Mouse (Mus musculus) T-helper 2 cell (primary cell): ENCODE results near the gene Noa1.

ENCODE experiments used
- in situ Hi-C: fragments of 300-600 bp; cut with MboI, MseI; formaldehyde crosslinking; loops from one replicate; pipeline ENCODE4 v1.15.1; 2025; ENCODE audit warnings: high pct_unique_total_duplicates

Noa1 gene

DNA sequence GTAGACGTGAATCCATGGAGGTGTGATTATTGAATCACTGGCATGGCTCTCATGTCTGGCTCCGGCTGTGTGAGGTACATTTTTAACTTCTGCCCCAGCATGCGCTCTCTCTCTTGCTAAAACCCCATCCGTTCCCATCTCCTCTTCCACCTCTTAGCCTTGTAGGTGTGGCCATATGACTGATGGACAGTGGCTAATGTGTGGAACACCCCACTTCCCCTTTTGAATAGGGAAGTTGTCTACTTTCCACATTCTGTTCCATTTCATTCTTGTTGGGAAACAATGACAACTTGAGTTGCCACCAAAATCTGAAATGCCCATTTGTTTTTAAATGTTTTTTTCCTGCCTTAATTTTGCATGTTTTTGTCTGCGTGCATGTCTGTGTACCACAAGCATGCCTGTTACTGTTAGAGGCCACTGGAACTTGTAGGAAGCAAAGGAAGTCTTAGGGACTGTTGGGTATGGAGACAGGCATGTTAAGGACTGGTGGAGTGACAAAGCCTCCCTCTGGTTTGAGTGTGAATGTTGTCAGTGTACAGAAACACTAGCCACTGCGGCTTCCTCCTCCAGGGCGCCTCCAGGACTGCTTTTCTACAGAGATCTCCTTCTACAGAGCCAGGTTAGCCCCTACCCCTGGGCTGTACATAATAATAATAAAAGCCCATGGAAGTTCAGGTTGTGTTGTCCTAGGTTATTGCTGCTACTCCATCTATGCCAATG is 16.9 kb downstream of the Noa1 start:
- in situ Hi-C loops: no loop called here

DNA sequence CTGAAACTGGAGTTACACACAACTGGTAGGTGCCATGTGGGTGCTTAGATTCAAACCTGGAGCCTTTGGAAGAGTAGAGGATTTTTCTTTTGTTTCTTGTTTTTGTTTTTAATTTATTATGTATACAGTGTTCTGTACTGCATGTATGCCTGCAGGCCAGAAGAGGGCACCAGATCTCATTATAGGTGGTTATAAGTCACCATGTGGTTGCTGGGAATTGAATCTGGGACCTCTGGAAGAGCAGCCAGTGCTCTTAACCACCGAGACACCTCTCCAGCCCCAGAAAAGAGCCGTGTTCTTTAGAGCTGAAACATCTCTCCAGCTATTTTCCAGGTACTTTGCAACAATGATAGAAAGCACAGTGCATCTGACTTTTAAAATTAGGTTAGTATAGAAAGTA is 19.3 kb downstream of the Noa1 start:
- in situ Hi-C loops: no loop called here

DNA sequence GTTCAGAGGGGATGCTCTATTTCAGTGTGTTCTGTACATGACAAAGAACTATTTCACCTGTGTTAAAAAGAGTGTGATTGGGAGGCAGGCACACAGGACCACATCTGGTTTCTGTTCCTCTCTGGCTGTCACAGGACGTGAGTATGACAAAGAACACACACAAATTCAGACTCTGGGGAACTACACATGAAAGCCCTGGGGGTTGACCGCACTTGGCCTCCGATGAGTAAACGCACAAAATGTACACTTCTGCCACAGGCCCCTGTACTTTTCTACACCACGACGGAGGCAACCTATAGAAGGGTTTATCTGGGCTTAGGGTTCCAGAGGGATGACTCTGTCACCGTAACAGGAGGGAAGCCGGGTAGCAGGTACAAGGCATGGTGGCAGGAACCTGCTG is 20.2 kb downstream of the Noa1 start:
- in situ Hi-C loops: no loop called here

- in situ Hi-C loops: no loop called here
These were observed 22.0 kb downstream of the Noa1 start for GRCm38 (mm10) chr5:77287901-77288300.

DNA sequence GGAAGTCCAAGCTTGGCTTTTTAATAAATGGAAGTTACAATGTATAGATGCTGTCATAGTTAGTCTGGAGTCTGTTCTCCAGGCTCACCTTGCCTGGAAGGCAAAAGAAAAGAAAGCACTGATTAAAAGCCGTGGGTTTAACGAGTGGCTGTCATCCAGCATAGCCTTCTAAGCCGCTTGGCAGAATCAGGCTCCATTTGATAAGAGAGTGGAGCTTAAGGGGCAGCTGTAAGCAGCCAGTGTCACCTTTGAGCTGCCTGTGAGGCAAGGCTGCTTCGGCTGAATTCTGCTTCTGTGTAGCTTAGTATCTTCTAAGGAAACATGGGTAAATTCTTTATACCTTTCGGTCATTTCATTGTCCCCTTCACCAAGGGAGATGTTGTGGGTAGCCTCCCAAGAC is 23.0 kb downstream of the Noa1 start:
- in situ Hi-C loops: no loop called here

- in situ Hi-C loops: no loop called here
These were observed 24.2 kb downstream of the Noa1 start for GRCm38 (mm10) chr5:77285685-77286084.

DNA sequence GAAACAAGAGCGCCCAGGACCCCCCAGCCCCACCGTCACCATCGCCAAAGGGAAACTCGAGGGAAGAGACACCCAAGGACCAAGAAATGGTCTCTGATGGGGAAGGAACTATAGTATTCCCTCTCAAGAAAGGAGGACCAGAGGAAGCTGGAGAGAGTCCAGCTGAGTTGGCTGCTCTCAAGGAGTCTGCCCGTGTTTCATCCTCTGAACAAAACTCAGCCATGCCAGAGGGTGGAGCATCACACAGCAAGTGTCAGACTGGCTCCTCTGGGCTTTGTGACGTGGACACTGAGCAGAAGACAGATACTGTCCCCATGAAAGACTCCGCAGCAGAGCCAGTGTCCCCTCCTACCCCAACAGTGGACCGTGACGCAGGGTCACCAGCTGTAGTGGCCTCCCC is 27.6 kb downstream of the Noa1 start:
- in situ Hi-C loops: no loop called here

DNA sequence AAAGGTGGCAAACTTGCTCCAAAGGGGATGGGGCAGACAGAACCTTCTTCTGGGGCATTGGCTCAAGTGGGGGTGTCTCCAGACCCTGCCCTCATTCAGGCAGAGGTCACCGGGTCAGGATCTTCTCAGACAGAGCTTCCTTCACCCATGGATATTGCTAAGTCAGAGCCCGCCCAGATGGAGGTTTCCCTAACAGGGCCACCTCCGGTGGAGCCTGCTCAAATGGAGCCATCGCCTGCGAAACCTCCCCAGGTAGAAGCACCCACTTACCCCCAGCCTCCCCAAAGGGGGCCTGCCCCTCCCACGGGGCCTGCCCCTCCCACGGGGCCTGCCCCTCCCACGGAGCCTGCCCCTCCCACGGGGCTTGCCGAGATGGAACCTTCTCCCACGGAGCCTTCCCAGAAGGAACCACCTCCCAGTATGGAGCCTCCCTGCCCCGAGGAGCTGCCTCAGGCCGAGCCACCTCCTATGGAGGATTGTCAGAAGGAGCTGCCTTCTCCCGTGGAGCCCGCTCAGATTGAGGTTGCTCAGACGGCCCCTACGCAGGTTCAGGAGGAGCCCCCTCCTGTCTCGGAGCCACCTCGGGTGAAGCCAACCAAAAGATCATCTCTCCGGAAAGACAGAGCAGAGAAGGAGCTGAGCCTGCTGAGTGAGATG is 28.2 kb downstream of the Noa1 start:
- in situ Hi-C loops: no loop called here

DNA sequence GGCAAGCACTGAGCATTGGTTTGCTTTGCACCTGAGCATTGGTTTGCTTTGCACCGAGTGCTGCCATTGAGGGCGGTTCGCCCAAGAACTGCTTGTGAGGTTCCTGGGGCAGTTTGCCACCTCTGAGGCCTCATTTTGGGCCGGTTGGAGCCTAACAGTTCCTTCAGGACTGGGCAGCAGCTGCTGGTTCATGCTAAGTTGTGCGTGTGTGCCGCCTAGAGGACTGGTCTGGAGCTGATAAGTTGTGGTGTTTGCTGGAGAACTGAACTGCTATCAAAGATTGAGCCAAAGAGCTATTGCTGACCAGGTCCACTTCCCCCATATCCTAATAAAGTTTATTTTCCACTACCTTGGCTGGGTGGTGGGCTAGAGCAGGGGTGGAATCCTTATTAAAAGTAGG is 32.7 kb downstream of the Noa1 start:
- in situ Hi-C loops: no loop called here

GRCm38 (mm10) chr5:77275950-77276349 is 33.9 kb downstream of the Noa1 start:
- in situ Hi-C loops: no loop called here

GRCm38 (mm10) chr5:77273151-77273550 is 36.7 kb downstream of the Noa1 start:
- in situ Hi-C loops: loop anchor here (5.0 kb wide), 1 partner anchor 34 kb away; no protein-coding TSS in a partner anchor

DNA sequence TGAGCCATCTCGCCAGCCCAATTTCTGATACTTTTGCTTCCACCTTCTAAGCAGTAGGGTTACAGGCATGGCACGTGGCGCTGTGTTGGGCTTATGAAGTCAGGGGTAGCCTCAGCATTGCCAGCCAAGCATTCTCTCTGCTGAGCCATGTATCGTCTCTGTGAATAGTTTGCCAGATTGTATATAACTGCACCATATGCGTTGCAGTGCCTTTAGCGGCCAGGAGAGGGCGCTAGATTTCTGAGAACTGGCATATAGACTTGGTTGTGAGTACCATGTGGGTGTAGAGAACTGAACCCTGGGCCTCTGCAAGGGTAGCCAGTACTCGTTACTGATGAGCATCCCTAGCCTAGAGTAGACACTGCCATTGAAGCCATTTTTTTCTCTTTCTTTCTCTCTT is 40.5 kb downstream of the Noa1 start:
- in situ Hi-C loops: no loop called here

DNA sequence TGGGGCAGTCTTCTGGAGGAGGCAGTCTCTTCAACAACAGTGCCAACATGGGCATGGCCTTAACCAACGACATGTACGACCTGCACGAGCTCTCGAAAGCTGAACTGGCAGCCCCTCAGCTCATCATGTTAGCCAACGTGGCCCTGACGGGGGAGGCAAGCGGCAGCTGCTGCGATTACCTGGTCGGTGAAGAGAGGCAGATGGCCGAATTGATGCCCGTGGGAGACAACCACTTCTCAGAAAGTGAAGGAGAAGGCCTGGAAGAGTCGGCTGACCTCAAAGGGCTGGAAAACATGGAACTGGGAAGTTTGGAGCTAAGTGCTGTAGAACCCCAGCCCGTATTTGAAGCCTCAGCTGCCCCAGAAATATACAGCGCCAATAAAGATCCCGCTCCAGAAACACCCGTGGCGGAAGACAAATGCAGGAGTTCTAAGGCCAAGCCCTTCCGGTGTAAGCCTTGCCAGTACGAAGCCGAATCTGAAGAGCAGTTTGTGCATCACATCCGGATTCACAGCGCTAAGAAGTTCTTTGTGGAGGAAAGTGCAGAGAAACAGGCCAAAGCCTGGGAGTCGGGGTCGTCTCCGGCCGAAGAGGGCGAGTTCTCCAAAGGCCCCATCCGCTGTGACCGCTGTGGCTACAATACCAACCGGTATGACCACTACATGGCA is 41.8 kb downstream of the Noa1 start:
- in situ Hi-C loops: no loop called here

- in situ Hi-C loops: no loop called here
These were observed 42.4 kb downstream of the Noa1 start for GRCm38 (mm10) chr5:77267441-77267840.

GRCm38 (mm10) chr5:77266886-77267401 is 42.9 kb downstream of the Noa1 start:
- in situ Hi-C loops: no loop called here

- in situ Hi-C loops: no loop called here
These were observed 43.6 kb downstream of the Noa1 start for GRCm38 (mm10) chr5:77266066-77266885.

- in situ Hi-C loops: no loop called here
These were observed 44.2 kb downstream of the Noa1 start for GRCm38 (mm10) chr5:77265671-77266065.

DNA sequence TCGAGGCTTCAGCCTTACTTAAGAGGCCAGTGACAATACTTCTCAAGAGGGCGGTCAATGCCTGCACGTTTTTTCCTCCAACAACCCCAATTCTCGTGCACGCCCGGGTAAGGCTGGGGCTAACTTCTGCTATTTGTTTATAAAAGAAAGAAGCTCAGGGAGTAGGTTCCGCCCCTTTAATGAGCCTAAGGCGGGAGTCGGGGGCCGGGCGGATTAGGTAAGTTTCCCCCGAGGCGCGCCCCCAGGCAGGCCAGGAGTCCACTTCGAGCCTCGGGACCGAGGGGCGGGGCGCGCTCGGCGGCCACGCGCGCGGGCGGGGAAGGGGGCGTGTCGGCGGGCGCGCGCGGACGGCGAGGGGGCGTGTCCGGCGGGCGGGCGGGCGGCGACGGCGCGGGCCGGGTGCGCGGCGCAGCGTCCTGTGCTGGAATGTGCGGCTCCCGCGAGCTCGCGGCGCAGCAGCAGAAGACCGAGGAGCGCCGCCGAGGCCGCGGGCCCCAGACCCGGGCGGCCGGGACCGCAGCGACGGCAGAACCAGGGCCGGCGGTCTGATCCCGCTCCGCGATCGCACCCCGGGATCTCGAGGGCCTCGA is 44.7 kb downstream of the Noa1 start, which contains the start of gene Rest:
Gene Rest, plus strand, starts transcription at position 411 of the 590 bp plus-strand sequence.
- in situ Hi-C loops: no loop called here

DNA sequence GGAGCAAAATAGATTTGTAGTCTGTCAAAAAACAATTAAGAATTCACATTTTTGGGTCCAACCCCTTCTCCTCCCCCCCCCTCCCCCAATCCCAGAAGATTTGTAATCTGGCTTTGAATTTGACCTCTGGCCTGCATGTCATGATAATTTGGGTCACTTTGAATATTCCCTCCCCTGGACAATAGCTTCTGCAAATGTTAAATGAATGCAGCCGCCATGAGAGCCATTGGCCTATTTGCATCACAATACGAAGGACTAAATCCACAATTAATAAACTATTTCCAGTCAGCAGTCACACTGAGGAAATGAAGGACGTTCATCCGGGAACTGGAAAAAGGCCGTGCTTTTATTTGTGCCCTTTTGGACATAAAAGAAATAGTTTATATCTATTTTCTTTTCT is 47.8 kb downstream of the Noa1 start:
- in situ Hi-C loops: no loop called here

DNA sequence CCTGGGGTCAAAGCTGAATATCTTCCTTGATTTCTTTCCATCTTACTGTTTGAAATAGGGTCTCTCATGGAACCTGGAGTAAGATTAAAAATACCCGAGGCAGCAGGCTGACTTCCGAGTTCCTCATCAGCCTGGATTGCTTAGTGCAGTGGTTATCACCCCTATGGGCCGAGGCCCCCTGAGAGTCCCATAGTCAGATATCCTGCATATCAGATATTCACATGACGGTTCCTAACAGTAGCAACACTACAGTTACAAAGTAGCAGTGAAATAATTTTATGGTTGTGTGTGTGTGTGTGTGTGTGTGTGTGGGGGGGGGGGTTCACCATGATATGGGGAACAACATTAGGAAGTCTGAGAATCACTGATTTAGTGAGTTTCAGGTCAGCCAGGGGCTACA is 48.7 kb downstream of the Noa1 start:
- in situ Hi-C loops: no loop called here

- in situ Hi-C loops: no loop called here
These were observed 49.7 kb downstream of the Noa1 start for GRCm38 (mm10) chr5:77260141-77260540.
